Mouse (Mus musculus): ENCODE measurements around the gene Ackr4. TPM values are rescaled to one million over a fixed set of nuclear protein-coding genes. Genes with fewer than 3 reads are reported as not detected.

Gene Ackr4
- polyA plus RNA-seq, 1 experiment from 2014 or later = 0.33 TPM

DNA sequence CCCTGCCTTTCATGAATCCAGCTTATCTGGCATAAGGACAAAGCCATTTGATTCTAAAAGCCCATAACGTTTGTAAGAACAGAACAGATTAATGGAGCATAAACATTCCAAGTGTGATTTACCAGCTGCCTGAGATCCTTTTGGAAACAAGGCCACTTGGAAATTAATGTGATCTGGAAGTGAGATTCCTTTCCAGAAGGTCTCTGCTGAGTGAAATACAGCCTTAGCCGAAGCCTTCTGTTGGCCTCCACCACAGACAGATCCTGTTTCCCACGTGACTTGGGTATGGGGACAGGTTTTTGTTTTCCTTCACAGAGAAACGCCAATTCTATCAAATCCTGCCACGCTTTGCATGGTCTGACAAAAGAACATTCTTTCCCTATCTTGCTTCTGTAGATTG is 3.1 kb downstream of the Ackr4 start:
- Histone ChIP-seq H3K36me3 (ENCODE audit: control insufficient read depth, insufficient read depth, low read length) (no peaks in the 10 kb centered on the region), H3K27me3 (replicated peaks; ENCODE audit: control insufficient read depth, insufficient read depth, low read length) (no peaks in the 10 kb centered on the region), H3K9me3 (replicated peaks; ENCODE audit: control insufficient read depth, low read length) (no peaks in the 10 kb centered on the region), H3K4me2 (ENCODE audit: low read length) (no peak overlapping the region), H3K27ac (ENCODE audit: low read depth, low read length) (no peak overlapping the region), H3K4me3 (ENCODE audit: low read depth, low read length) (no peak overlapping the region), H3K9ac (ENCODE audit: low read length) (no peak overlapping the region), H3K4me1 (ENCODE audit: control insufficient read depth, insufficient read depth, low read length) (peaks cover 6% of the 10 kb centered on the region; the same call in 1 of the 2 replicates)
- DNase-seq (ENCODE audit: low spot score) (peak; percentile 18), ATAC-seq (no peak)
- WGBS = 26% methylated on average over 5 of the region's 5 CpGs

DNA sequence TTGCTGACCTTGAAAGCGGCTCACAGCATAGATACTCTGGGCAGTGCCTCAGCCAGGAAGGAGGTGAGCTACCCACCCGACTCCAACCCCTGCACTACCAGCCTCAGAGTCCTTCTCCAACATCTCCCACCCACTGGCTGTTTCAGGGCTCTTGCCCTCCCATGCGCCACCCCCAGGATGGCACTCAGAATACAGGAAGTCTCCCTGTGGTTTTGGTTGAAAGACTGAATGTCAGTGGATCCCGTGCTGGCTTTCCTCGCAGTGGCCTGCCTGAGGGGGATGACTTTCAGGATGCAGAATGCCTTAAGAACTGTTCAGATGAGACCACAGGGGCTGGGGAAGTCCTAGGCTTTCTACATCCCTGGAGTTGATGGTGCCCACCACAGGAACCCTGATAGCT is 3.6 kb downstream of the Ackr4 start:
- no peak for ATAC-seq

DNA sequence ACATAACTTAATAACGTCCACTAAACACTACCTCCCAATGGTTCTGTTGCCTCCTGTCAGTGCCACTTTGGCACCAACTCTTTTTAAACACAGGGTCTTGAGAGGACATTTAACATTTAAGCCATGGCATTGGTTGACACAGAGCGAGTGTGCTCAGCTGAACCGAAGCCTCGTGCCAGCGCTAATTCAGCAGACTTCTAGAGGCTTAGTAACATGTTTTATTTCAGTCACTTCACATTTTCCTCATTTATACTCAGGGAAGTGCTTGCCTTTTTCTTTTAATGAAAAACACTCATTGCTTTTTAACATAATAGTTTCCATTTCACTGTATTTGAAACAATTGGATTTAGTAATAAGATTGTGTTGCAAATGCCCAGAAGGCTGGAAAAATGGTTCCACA is 17.6 kb downstream of the Ackr4 start:
- Histone ChIP-seq H3K4me1 (ENCODE audit: control insufficient read depth, insufficient read depth, low read length) (no peaks in the 10 kb centered on the region), H3K9ac (ENCODE audit: low read length) (no peak overlapping the region), H3K27ac (ENCODE audit: low read depth, low read length) (no peak overlapping the region), H3K36me3 (ENCODE audit: control insufficient read depth, insufficient read depth, low read length) (no peaks in the 10 kb centered on the region), H3K9me3 (replicated peaks; ENCODE audit: control insufficient read depth, low read length) (0 out of 2 replicates have a peak, but pooled peaks cover 3% of the 10 kb centered on the region), H3K4me3 (ENCODE audit: low read depth, low read length) (no peak overlapping the region), H3K27me3 (replicated peaks; ENCODE audit: control insufficient read depth, insufficient read depth, low read length) (no peaks in the 10 kb centered on the region), H3K4me2 (ENCODE audit: low read length) (no peak overlapping the region)
- ATAC-seq (no peak), DNase-seq (ENCODE audit: low spot score) (no peak)
- WGBS = 93% methylated on average over 5 of the region's 5 CpGs

More for the DNA sequence above, 3.6 kb downstream of the Ackr4 start:
- H3K4me1 ChIP-seq (ENCODE audit: control insufficient read depth, insufficient read depth, low read length) = peaks cover 6% of the 10 kb centered on the region; the same call in 1 of the 2 replicates
- WGBS = 81% methylated on average over 5 of the region's 5 CpGs
- H3K36me3 ChIP-seq (ENCODE audit: control insufficient read depth, insufficient read depth, low read length) = no peaks in the 10 kb centered on the region
- no peaks in the 10 kb centered on the region for H3K27me3 ChIP-seq (replicated peaks; ENCODE audit: control insufficient read depth, insufficient read depth, low read length)
- no peak for DNase-seq (ENCODE audit: low spot score)
- no peak overlapping the region for H3K4me2 ChIP-seq (ENCODE audit: low read length)
- H3K27ac ChIP-seq (ENCODE audit: low read depth, low read length) = no peak overlapping the region
- H3K4me3 ChIP-seq (ENCODE audit: low read depth, low read length) = no peak overlapping the region
- H3K9me3 ChIP-seq (replicated peaks; ENCODE audit: control insufficient read depth, low read length) = no peaks in the 10 kb centered on the region
- no peak overlapping the region for H3K9ac ChIP-seq (ENCODE audit: low read length)

DNA sequence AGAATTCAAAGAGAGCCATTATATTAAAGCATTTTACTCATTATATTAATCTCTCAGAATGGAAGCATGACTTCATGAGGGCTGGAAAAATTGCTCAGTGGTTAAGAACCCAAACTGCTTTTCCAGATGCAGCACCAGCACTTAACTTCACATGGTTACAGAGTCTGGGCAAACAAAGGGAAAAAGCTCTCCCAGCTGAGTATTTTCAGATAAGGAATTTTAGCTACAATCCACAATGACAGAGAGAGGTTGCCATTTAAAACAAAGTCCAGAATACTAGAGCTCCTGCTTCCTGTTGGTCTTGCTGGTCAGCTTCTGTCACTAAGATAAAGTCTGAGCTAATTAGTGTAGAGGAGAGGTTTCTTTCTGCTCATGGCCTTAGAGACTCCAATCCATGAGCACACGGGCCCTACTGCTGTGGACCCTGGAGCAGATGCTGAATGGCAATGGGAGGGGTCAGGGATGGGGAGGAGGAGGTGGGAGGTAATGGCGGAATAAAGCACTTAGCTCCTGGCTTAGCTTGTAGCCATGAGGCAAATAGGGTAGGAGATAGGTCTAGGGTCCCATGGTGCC is 18.1 kb downstream of the Ackr4 start:
- WGBS = 64% methylated on average over 2 of the region's 2 CpGs
- H3K9me3 ChIP-seq (replicated peaks; ENCODE audit: control insufficient read depth, low read length) = 0 out of 2 replicates have a peak, but pooled peaks cover 3% of the 10 kb centered on the region
- DNase-seq (ENCODE audit: low spot score) = no peak
- H3K27ac ChIP-seq (ENCODE audit: low read depth, low read length) = no peak overlapping the region
- no peak for ATAC-seq
- no peak overlapping the region for H3K4me2 ChIP-seq (ENCODE audit: low read length)
- H3K9ac ChIP-seq (ENCODE audit: low read length) = no peak overlapping the region
- H3K27me3 ChIP-seq (replicated peaks; ENCODE audit: control insufficient read depth, insufficient read depth, low read length) = no peaks in the 10 kb centered on the region
- H3K4me1 ChIP-seq (ENCODE audit: control insufficient read depth, insufficient read depth, low read length) = no peaks in the 10 kb centered on the region
- no peak overlapping the region for H3K4me3 ChIP-seq (ENCODE audit: low read depth, low read length)
- no peaks in the 10 kb centered on the region for H3K36me3 ChIP-seq (ENCODE audit: control insufficient read depth, insufficient read depth, low read length)

DNA sequence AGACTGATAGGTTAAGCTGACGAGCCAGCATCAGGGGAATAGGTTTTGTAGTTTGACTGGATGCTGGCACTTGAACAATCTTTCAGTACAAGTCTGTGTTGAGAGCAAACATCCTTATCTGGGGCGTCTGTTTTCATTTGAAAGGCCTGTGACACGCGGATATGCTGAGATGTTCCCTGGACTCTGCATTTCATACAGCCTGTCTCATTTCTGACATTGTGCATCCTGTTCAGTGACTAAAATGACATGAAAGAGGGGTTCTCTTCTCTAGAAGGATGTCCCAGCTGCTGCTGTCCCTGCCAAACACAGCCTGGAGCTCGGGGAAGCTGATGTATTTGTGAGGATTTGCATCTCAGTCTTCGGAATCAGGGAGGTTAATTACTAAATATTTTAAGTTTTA is 19.3 kb downstream of the Ackr4 start:
- no peaks in the 10 kb centered on the region for H3K36me3 ChIP-seq (ENCODE audit: control insufficient read depth, insufficient read depth, low read length)
- H3K27ac ChIP-seq (ENCODE audit: low read depth, low read length) = no peak overlapping the region
- ATAC-seq = no peak
- H3K4me1 ChIP-seq (ENCODE audit: control insufficient read depth, insufficient read depth, low read length) = no peaks in the 10 kb centered on the region
- H3K4me3 ChIP-seq (ENCODE audit: low read depth, low read length) = no peak overlapping the region
- 80% methylated on average over 6 of the region's 6 CpGs for WGBS
- no peak overlapping the region for H3K9ac ChIP-seq (ENCODE audit: low read length)
- H3K4me2 ChIP-seq (ENCODE audit: low read length) = no peak overlapping the region
- H3K9me3 ChIP-seq (replicated peaks; ENCODE audit: control insufficient read depth, low read length) = 0 out of 2 replicates have a peak, but pooled peaks cover 3% of the 10 kb centered on the region
- DNase-seq (ENCODE audit: low spot score) = no peak
- H3K27me3 ChIP-seq (replicated peaks; ENCODE audit: control insufficient read depth, insufficient read depth, low read length) = no peaks in the 10 kb centered on the region

GRCm38 (mm10) chr9:104106930-104107329 is 19.8 kb downstream of the Ackr4 start:
- Histone ChIP-seq H3K4me2 (ENCODE audit: low read length) (no peak overlapping the region), H3K27me3 (replicated peaks; ENCODE audit: control insufficient read depth, insufficient read depth, low read length) (no peaks in the 10 kb centered on the region), H3K4me1 (ENCODE audit: control insufficient read depth, insufficient read depth, low read length) (no peaks in the 10 kb centered on the region), H3K4me3 (ENCODE audit: low read depth, low read length) (no peak overlapping the region), H3K9ac (ENCODE audit: low read length) (no peak overlapping the region), H3K9me3 (replicated peaks; ENCODE audit: control insufficient read depth, low read length) (0 out of 2 replicates have a peak, but pooled peaks cover 3% of the 10 kb centered on the region), H3K27ac (ENCODE audit: low read depth, low read length) (no peak overlapping the region), H3K36me3 (ENCODE audit: control insufficient read depth, insufficient read depth, low read length) (no peaks in the 10 kb centered on the region)
- WGBS = 83% methylated on average over 9 of the region's 9 CpGs
- DNase-seq (ENCODE audit: low spot score) (no peak), ATAC-seq (no peak)

- H3K9ac ChIP-seq (ENCODE audit: low read length) = no peak overlapping the region
- H3K27ac ChIP-seq (ENCODE audit: low read depth, low read length) = no peak overlapping the region
- H3K4me1 ChIP-seq (ENCODE audit: control insufficient read depth, insufficient read depth, low read length) = no peaks in the 10 kb centered on the region
- no peak for DNase-seq (ENCODE audit: low spot score)
- no peak overlapping the region for H3K4me3 ChIP-seq (ENCODE audit: low read depth, low read length)
- H3K4me2 ChIP-seq (ENCODE audit: low read length) = no peak overlapping the region
- no peaks in the 10 kb centered on the region for H3K9me3 ChIP-seq (replicated peaks; ENCODE audit: control insufficient read depth, low read length)
- H3K36me3 ChIP-seq (ENCODE audit: control insufficient read depth, insufficient read depth, low read length) = no peaks in the 10 kb centered on the region
- ATAC-seq = no peak
- 86% methylated on average over 2 of the region's 2 CpGs for WGBS
- H3K27me3 ChIP-seq (replicated peaks; ENCODE audit: control insufficient read depth, insufficient read depth, low read length) = no peaks in the 10 kb centered on the region
Measured at GRCm38 (mm10) chr9:104104986-104105385, 21.7 kb downstream of the Ackr4 start.

GRCm38 (mm10) chr9:104102901-104103300 is 23.8 kb downstream of the Ackr4 start:
- H3K4me2 ChIP-seq (ENCODE audit: low read length) = no peak overlapping the region
- no peak overlapping the region for H3K4me3 ChIP-seq (ENCODE audit: low read depth, low read length)
- H3K4me1 ChIP-seq (ENCODE audit: control insufficient read depth, insufficient read depth, low read length) = no peaks in the 10 kb centered on the region
- WGBS = 22% methylated on average over 2 of the region's 2 CpGs
- H3K36me3 ChIP-seq (ENCODE audit: control insufficient read depth, insufficient read depth, low read length) = no peaks in the 10 kb centered on the region
- no peaks in the 10 kb centered on the region for H3K27me3 ChIP-seq (replicated peaks; ENCODE audit: control insufficient read depth, insufficient read depth, low read length)
- H3K27ac ChIP-seq (ENCODE audit: low read depth, low read length) = no peak overlapping the region
- H3K9me3 ChIP-seq (replicated peaks; ENCODE audit: control insufficient read depth, low read length) = no peaks in the 10 kb centered on the region
- H3K9ac ChIP-seq (ENCODE audit: low read length) = no peak overlapping the region
- no peak for DNase-seq (ENCODE audit: low spot score)
- no peak for ATAC-seq

- no peak overlapping the region for H3K4me3 ChIP-seq (ENCODE audit: low read depth, low read length)
- WGBS = 27% methylated on average over 6 of the region's 6 CpGs
- H3K27me3 ChIP-seq (replicated peaks; ENCODE audit: control insufficient read depth, insufficient read depth, low read length) = no peaks in the 10 kb centered on the region
- no peak overlapping the region for H3K4me2 ChIP-seq (ENCODE audit: low read length)
- no peak overlapping the region for H3K27ac ChIP-seq (ENCODE audit: low read depth, low read length)
- no peak overlapping the region for H3K9ac ChIP-seq (ENCODE audit: low read length)
- H3K9me3 ChIP-seq (replicated peaks; ENCODE audit: control insufficient read depth, low read length) = no peaks in the 10 kb centered on the region
- DNase-seq (ENCODE audit: low spot score) (no peak), ATAC-seq (no peak)
- no peaks in the 10 kb centered on the region for H3K36me3 ChIP-seq (ENCODE audit: control insufficient read depth, insufficient read depth, low read length)
- H3K4me1 ChIP-seq (ENCODE audit: control insufficient read depth, insufficient read depth, low read length) = no peaks in the 10 kb centered on the region
Measured at GRCm38 (mm10) chr9:104102301-104102700, 24.4 kb downstream of the Ackr4 start.
